Mouse (Mus musculus): Measurements from ENCODE around the gene Nsun6.

Nsun6 gene

DNA sequence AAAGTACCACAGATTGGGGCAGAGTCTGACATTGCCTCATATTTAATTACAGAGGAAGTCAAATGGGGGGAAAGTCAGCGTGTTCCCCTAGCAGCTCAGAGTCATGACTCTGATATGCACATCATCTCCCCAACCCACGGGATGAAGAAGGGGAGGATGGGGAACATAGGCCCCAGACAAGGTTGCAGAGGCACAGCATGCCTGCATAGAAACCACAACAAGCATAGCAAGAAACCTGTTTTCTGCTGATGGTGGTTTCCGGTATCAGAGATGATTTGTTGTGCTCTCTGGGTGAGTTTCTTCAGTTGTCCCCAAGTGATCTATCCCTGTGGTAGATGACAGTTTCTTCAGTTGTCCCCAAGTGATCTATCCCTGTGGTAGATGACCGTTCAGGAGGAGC is 62.3 kb downstream of the Nsun6 start:
- DNase-seq (ENCODE audit: low read depth), result peak; percentile 23

DNA sequence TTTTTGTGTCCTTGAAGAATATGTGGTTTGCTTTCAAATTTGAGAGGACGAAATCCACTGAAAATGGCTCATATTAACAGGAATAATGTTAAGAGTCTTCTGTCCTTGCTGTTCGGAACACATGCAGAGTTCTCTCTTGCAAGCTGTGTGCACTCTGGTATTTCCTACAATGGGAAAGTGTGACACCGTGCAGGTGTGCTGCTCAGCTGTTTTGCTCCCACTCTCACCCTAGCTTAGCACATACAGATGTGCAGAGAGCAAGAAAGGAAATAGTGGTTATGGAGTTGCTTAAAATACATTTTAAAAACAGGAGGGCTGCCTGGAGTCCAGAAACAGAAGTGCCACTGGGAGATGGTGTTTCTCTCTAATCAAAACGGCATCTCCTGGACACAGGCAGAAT is 65.5 kb downstream of the Nsun6 start:
- DNase-seq (ENCODE audit: low read depth), result no peak

DNA sequence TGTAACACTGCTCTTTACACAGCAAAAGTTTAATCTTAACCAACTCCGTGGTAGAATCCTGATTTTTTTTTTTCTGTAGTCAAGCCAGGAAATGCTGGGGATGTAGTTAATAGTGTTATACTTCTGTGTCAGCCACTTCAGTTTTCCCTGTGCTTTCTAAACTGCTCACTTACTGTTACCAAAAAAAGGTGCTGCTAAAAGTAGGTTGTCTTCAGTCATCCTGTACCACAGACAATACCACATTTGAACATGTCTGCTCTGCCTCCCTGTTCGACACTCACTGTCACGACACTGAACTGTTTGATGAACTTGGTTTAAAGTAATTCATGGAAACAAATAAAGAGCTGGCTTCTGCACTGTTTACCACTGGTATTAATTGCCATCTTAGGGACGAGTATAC is 66.4 kb downstream of the Nsun6 start:
- no peak for DNase-seq (ENCODE audit: low read depth)

DNA sequence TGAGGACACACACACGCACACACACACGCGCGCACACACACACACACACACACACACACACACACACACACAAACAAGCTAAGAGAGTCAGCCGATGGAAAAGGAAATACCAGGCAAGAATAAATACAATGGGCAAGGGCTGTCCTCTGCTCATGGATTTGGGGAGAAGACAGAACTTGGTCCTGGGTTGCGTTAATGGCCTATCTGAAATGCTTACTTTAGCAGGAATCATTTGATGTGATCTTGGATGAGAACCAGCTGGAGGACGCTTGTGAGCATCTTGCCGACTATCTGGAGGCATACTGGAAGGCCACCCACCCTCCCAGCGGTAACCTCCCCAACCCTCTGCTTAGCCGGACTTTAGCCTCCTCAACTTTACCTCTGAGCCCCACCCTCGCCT is 70.8 kb downstream of the Nsun6 start:
- DNase-seq (ENCODE audit: low read depth), result no peak

DNA sequence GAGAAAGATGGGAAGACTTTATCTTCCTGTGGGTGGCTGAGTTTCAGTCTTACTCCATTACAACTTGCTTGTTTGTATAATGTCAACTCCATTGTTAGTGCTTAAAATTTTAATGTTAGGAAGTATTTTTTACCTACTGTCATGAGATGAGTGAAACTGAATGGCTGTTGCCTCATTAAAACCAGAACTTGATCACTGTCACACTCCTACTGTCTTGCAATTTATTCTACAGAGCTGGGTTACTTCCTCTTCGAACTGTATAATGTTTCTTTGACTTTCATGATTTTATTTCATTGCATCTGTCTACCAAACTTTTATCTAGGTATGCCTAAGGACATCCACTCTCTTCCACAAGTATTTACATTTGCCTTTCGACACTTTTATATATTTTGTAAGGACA is 93.4 kb downstream of the Nsun6 start:
- DNase-seq (ENCODE audit: low read depth), result no peak

DNA sequence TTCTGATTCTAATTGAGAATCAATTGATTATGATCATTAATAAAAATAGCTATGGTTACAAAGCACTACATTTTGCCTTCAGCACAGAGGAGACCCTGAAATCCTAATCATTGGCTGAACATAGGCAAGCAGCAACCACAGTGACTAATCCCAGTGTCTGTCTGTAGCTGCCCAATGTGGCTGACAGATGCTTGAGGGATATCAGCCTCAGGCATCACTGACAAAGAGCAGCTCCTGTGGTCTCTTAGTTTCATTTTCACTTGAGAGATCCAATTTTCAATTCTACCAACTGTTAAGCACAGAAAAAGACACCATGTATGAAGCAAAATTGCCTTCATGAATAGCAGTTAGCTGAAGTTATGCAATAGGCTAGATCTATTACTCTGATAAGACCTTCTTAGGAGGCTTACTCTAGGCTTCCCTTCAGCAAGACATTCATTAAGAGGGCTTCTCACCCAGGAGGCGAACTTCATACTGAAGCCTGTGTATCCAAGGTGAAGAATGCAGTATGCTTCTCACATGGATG is 93.8 kb downstream of the Nsun6 start:
- DNase-seq (ENCODE audit: low read depth), result peak; percentile 9

DNA sequence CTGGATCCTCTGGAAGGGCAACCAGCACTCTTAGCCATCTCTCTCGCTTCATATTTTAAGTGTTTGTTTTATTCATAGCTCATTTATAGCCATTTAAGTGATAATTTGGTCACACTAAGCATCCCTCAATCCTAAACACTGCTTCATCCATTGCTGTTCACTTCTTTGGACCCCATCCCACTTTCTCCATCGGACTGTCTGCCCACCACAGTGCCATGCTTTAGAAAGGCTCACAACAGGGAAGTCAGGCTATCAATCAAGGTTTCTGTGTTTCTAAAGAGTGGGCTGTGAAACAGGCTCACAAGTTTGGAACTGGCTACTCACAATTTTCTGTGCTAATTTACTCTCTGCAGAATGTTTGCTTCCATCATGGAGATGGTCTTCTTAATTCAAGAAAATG is 101.8 kb downstream of the Nsun6 start:
- DNase-seq (ENCODE audit: low read depth), result no peak

Data from induced T-regulatory cell, adult 2 months (primary cell).